Mouse (Mus musculus) neural tube, embryonic 14.5 days (tissue): ENCODE results near the gene RPS10-NUDT3. TPM values are rescaled to one million over a fixed set of nuclear protein-coding genes. Genes with fewer than 3 reads are reported as not detected.

Source experiments
- ATAC-seq: fragments of 200-750 bp; cut with Nextera tagmentation; 2 replicates; pipeline ENCODE4 v1.8.0; 2017; ENCODE audit warnings: low read depth, mild to moderate bottlenecking, moderate TSS enrichment, moderate library complexity
- H3K27ac ChIP-seq: fragments of 300-500 bp; sonication (generic); 2 replicates; pipeline ENCODE4 v1.5.1; 2014; ENCODE audit warnings: low read depth, mild to moderate bottlenecking, control low read depth, low read length, moderate library complexity, mixed read lengths
- H3K27me3 ChIP-seq: fragments of 300-500 bp; sonication (generic); 2 replicates; pipeline ENCODE4 v1.6.1; 2014; ENCODE audit warnings: low read length; ENCODE audit not compliant: control insufficient read depth, insufficient read depth
- H3K36me3 ChIP-seq: fragments of 300-500 bp; sonication (generic); 2 replicates; pipeline ENCODE4 v1.6.1; 2014; ENCODE audit warnings: low read length, mixed read lengths; ENCODE audit not compliant: control insufficient read depth, insufficient read depth
- H3K4me1 ChIP-seq: fragments of 300-500 bp; sonication (generic); 2 replicates; pipeline ENCODE4 v1.6.1; 2014; ENCODE audit warnings: low read length; ENCODE audit not compliant: control insufficient read depth, insufficient read depth
- H3K4me2 ChIP-seq: fragments of 300-500 bp; sonication (generic); 2 replicates; pipeline ENCODE4 v1.6.1; 2014; ENCODE audit warnings: mild to moderate bottlenecking, low read depth, low read length, control low read depth
- H3K4me3 ChIP-seq: fragments of 300-500 bp; sonication (generic); 2 replicates; pipeline ENCODE4 v1.5.1; 2014; ENCODE audit warnings: low read depth, low read length, control low read depth, mixed read lengths
- H3K9ac ChIP-seq: fragments of 300-500 bp; sonication (generic); replicated peaks from 2 replicates; pipeline ENCODE4 v1.6.1; 2014; ENCODE audit warnings: low read depth, mild to moderate bottlenecking, control low read depth, low read length, mixed read lengths
- H3K9me3 ChIP-seq: fragments of 300-500 bp; sonication (generic); 2 replicates; pipeline ENCODE4 v1.6.1; 2016; ENCODE audit warnings: low read length; ENCODE audit not compliant: control insufficient read depth
- WGBS: fragments of 180-500 bp; shearing (Covaris S2); extraction: QIAGEN DNeasy Blood & Tissue Kit; methylation state at CpG from one replicate; pipeline ENCODE4 v1.1.7; 2014; 5-methylcytosine and 5-hydroxymethylcytosine counted together
- polyA plus RNA-seq: library from polyadenylated mRNA; unstranded; fragments of >200 nt; fragmentation: Nextera tagmentation; extraction: Ambion mirVana; gene quantifications from 2 replicates; pipeline ENCODE4 v1.2.1, GENCODE M21; 2014

RPS10-NUDT3 gene
- polyA plus RNA-seq, 1 experiment from 2014 or later, result not detected

- no peak overlapping the region for H3K4me3 ChIP-seq
- no peak overlapping the region for H3K27ac ChIP-seq
- no peak overlapping the region for H3K4me2 ChIP-seq
- H3K4me1 ChIP-seq, result peaks cover 13% of the 10 kb centered on the region
- no peaks in the 10 kb centered on the region for H3K9me3 ChIP-seq
- ATAC-seq, result no peak
- WGBS, result 69% methylated on average over 2 of the region's 2 CpGs
- no peaks in the 10 kb centered on the region for H3K27me3 ChIP-seq
- H3K36me3 ChIP-seq, result peaks cover 34% of the 10 kb centered on the region
- H3K9ac ChIP-seq, result no peak overlapping the region
These were observed 5.6 kb downstream of the RPS10-NUDT3 start for GRCm38 (mm10) chr17:27629249-27630020.

- Histone ChIP-seq H3K9me3 (no peaks in the 10 kb centered on the region), H3K27ac (no peak overlapping the region), H3K4me2 (no peak overlapping the region), H3K4me1 (peaks cover 9% of the 10 kb centered on the region), H3K27me3 (no peaks in the 10 kb centered on the region), H3K36me3 (peaks cover 34% of the 10 kb centered on the region), H3K4me3 (no peak overlapping the region), H3K9ac (no peak overlapping the region)
- ATAC-seq, result no peak
- WGBS, result 89% methylated on average over 8 of the region's 8 CpGs
These were observed 6.6 kb downstream of the RPS10-NUDT3 start for GRCm38 (mm10) chr17:27628376-27628775.

DNA sequence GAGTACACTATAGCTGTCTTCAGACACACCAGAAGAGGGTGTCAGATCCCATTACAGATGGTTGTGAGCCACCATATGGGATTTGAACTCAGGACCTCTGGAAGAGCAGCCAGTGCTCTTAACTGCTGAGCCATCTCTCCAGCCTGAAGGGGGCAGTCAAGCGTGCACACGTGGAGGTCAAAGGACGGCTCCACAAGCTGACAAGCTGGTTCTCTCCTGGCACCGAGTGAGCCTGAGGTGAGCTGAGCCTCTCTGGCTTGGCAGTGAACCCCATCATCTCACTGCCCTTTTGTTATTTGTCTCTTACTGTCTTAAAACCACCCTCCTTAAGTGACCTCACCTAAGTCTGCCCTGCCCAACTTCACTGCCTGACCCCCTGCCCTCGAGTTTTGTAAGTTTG lies 7.6 kb downstream of the RPS10-NUDT3 start:
- no peak overlapping the region for H3K9ac ChIP-seq
- no peak for ATAC-seq
- H3K27ac ChIP-seq, result no peak overlapping the region
- H3K36me3 ChIP-seq, result peaks cover 25% of the 10 kb centered on the region
- H3K4me1 ChIP-seq, result peaks cover 7% of the 10 kb centered on the region; the same call in 1 of the 2 replicates
- no peak overlapping the region for H3K4me3 ChIP-seq
- no peaks in the 10 kb centered on the region for H3K9me3 ChIP-seq
- H3K27me3 ChIP-seq, result no peaks in the 10 kb centered on the region
- 46% methylated on average over 5 of the region's 5 CpGs for WGBS
- H3K4me2 ChIP-seq, result no peak overlapping the region

DNA sequence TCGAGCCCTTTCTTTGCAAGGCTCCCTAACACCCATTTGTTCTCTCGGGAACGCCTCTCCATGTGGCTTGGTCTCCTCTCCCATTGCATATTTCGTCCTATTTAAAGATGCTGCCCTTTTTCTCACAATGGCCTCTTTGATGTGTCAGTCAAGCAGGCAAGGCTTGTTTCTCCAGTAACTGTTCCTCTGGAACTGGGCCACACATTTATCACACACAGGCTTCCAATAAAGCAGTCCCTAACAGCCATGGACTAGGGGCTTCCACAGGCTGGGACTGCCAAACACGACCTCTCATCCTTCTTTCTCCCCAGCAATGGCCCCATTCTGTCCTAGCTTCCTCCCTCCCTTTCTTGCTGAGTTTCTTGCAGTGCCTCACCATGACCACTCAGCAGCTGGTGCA lies 8.3 kb downstream of the RPS10-NUDT3 start:
- no peak overlapping the region for H3K4me3 ChIP-seq
- no peak overlapping the region for H3K4me2 ChIP-seq
- ATAC-seq, result no peak; the same call in 1 of the 2 replicates
- no peak overlapping the region for H3K9ac ChIP-seq
- no peak overlapping the region for H3K27ac ChIP-seq
- no peaks in the 10 kb centered on the region for H3K27me3 ChIP-seq
- no peaks in the 10 kb centered on the region for H3K9me3 ChIP-seq
- peaks cover 7% of the 10 kb centered on the region; the same call in 1 of the 2 replicates for H3K4me1 ChIP-seq
- H3K36me3 ChIP-seq, result peaks cover 18% of the 10 kb centered on the region
- WGBS, result 5% methylated on average over 5 of the region's 5 CpGs

GRCm38 (mm10) chr17:27625455-27626251 lies 9.4 kb downstream of the RPS10-NUDT3 start:
- Histone ChIP-seq H3K9ac (no peak overlapping the region), H3K27me3 (no peaks in the 10 kb centered on the region), H3K4me3 (no peak overlapping the region), H3K27ac (no peak overlapping the region), H3K4me1 (peaks cover 15% of the 10 kb centered on the region), H3K4me2 (no peak overlapping the region), H3K36me3 (peaks cover 7% of the 10 kb centered on the region), H3K9me3 (no peaks in the 10 kb centered on the region)
- 47% methylated on average over 7 of the region's 7 CpGs for WGBS
- ATAC-seq, result no peak

DNA sequence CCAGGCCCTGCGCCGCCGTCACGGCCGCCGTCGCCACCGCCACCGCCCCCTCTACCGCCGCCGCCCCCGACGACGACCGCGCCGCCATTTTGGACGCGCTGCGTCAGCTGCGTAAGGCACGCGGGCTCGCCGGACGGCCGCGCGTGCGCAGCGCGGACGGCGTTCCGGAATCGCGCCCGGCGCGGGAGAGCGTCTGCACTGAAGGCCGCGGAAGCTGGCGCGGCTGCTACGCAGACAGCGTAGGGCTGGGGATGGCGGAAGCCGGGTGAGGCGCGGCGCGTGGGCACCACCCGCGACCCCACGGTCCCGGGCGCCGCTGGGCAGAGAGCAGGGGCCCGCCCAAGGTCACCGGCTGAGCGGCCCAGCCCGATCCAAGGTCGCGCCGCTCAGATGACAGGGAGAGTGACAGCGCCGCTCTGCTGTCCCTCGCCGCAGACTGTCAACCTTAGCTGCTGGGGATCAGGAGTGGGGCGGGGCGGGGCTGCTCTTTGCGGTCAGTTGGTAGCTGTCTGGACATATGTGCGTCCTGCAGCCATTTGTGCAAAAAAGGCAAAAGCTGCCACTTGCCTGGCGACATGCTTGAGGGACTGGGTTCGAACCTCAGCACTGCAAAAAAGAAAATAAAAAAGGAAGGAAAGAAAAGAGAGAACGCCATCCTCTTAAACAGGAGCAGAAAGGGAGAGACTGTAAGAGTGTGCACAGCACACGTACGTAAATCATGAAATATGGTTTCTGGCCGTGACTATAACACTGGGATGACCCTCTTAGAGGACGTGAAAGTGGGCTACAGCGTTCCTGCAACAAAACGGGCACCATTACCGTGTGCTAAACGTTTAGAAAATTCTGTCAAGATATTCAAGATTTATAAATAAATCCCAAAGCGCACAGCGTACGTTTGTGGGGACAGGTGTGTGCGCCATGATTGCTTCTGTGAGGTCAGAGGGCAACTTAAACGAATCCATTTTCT lies 11.4 kb downstream of the RPS10-NUDT3 start, which contains the start of gene Nudt3:
Gene Nudt3 (minus strand): TSS at position 136 of the 967 bp plus-strand sequence.
- peak within 1 kb of the TSS; percentile 100 for H3K9ac ChIP-seq
- H3K9me3 ChIP-seq, result no peaks in the 10 kb centered on the region
- no peaks in the 10 kb centered on the region for H3K36me3 ChIP-seq
- peaks cover 26% of the 10 kb centered on the region for H3K4me1 ChIP-seq
- 6% methylated on average over 91 of the region's 91 CpGs for WGBS
- no peaks in the 10 kb centered on the region for H3K27me3 ChIP-seq
- peak; percentile 88 for ATAC-seq
- H3K4me2 ChIP-seq, result peak within 1 kb of the TSS; percentile 75
- H3K4me3 ChIP-seq, result peak within 1 kb of the TSS; percentile 95
- H3K27ac ChIP-seq, result peak within 1 kb of the TSS; percentile 99

GRCm38 (mm10) chr17:27622611-27623359 lies 12.2 kb downstream of the RPS10-NUDT3 start:
- peak overlapping the region; percentile 100 for H3K9ac ChIP-seq
- H3K27me3 ChIP-seq, result no peaks in the 10 kb centered on the region
- H3K4me3 ChIP-seq, result peak overlapping the region; percentile 95
- H3K36me3 ChIP-seq, result no peaks in the 10 kb centered on the region
- ATAC-seq, result peak; percentile 44
- H3K4me1 ChIP-seq, result peaks cover 26% of the 10 kb centered on the region
- H3K9me3 ChIP-seq, result no peaks in the 10 kb centered on the region
- H3K4me2 ChIP-seq, result peak overlapping the region; percentile 75
- H3K27ac ChIP-seq, result peak overlapping the region; percentile 99
- WGBS, result under 1% methylated on average over 53 of the region's 80 CpGs
